Mouse (Mus musculus) myocyte (in vitro differentiated cells): ENCODE data around the gene Kcnmb4. TPM values are rescaled to one million over a fixed set of nuclear protein-coding genes. Genes with fewer than 3 reads are reported as not detected.

Source experiments
- H3K27me3 ChIP-seq: one replicate; pipeline ENCODE4 v1.6.1; 2011; ENCODE audit not compliant: control insufficient read depth, insufficient read depth, insufficient read length
- H3K36me3 ChIP-seq: one replicate; pipeline ENCODE4 v1.6.1; 2011; ENCODE audit not compliant: control insufficient read depth, insufficient read depth
- H3K4me2 ChIP-seq: one replicate; pipeline ENCODE4 v1.6.1; 2011; ENCODE audit warnings: low read depth, control low read depth
- H3K4me3 ChIP-seq: one replicate; pipeline ENCODE4 v1.5.1; 2011; ENCODE audit warnings: mild to moderate bottlenecking, control low read depth, moderate library complexity
- H3K79me2 ChIP-seq: one replicate; pipeline ENCODE4 v1.6.1; 2011; ENCODE audit not compliant: control insufficient read depth, insufficient read depth
- H3ac ChIP-seq: one replicate; pipeline ENCODE4 v1.6.1; 2011; ENCODE audit not compliant: control insufficient read depth, insufficient read length
- CEBPB ChIP-seq: IDR thresholded peaks from 2 replicates; pipeline ENCODE4 v1.6.1; 2011; ENCODE audit warnings: mild to moderate bottlenecking, moderate library complexity; ENCODE audit not compliant: poor library complexity, insufficient read depth, severe bottlenecking
- E2F4 ChIP-seq: IDR thresholded peaks from one replicate; pipeline ENCODE4 v1.6.1; 2011; ENCODE audit warnings: mild to moderate bottlenecking, control low read depth, moderate library complexity; ENCODE audit not compliant: insufficient read depth
- MAX ChIP-seq: IDR thresholded peaks from one replicate; pipeline ENCODE4 v1.6.1; 2011; ENCODE audit warnings: low read depth, mild to moderate bottlenecking, control low read depth
- MYOD1 ChIP-seq, 3 experiments: IDR thresholded peaks; one replicate each; pipeline ENCODE4 v1.6.1; 2011; ENCODE audit warnings: control low read depth in 2 of 3, low read depth in 2 of 3, mild to moderate bottlenecking in 2 of 3, moderate library complexity in 1 of 3; ENCODE audit not compliant: insufficient read length in 2 of 3, control insufficient read depth in 1 of 3
- MYOG ChIP-seq, 3 experiments: IDR thresholded peaks; one replicate each; pipeline ENCODE4 v1.6.1; 2011; ENCODE audit warnings: control low read depth in 2 of 3, low read depth in 2 of 3, mild to moderate bottlenecking in 2 of 3; ENCODE audit not compliant: insufficient read length in 2 of 3, control insufficient read depth in 1 of 3, insufficient read depth in 1 of 3
- POLR2A ChIP-seq: IDR thresholded peaks from one replicate; pipeline ENCODE4 v1.6.1; 2011; ENCODE audit warnings: low read depth, mild to moderate bottlenecking, control low read depth, moderate library complexity; ENCODE audit not compliant: insufficient read length
- POLR2AphosphoS2 ChIP-seq: IDR thresholded peaks from one replicate; pipeline ENCODE4 v1.6.1; 2011; ENCODE audit warnings: low read depth, control low read depth; ENCODE audit not compliant: insufficient read length
- REST ChIP-seq: IDR thresholded peaks from one replicate; pipeline ENCODE4 v1.6.1; 2011; ENCODE audit warnings: mild to moderate bottlenecking, control low read depth, moderate library complexity; ENCODE audit not compliant: insufficient read depth, insufficient read length
- SRF ChIP-seq: IDR thresholded peaks from one replicate; pipeline ENCODE4 v1.6.1; 2011; ENCODE audit warnings: low read depth; ENCODE audit not compliant: control insufficient read depth, insufficient read length
- TCF12 ChIP-seq: IDR thresholded peaks from one replicate; pipeline ENCODE4 v1.6.1; 2011; ENCODE audit warnings: mild to moderate bottlenecking, control low read depth; ENCODE audit not compliant: poor library complexity, insufficient read depth, severe bottlenecking
- TCF3 ChIP-seq: IDR thresholded peaks from one replicate; pipeline ENCODE4 v1.6.1; 2011; ENCODE audit warnings: low read depth, control low read depth; ENCODE audit not compliant: insufficient read length
- USF1 ChIP-seq: IDR thresholded peaks from one replicate; pipeline ENCODE4 v1.6.1; 2011; ENCODE audit warnings: low read depth, mild to moderate bottlenecking, control low read depth, moderate library complexity
- polyA plus RNA-seq: library from polyadenylated mRNA; unstranded; fragments of >200 nt; fragmentation: generic; extraction: Trizol; gene quantifications from one replicate; pipeline ENCODE4 v1.2.1, GENCODE M21; 2012; ENCODE audit warnings: missing spikeins

The Kcnmb4 gene
- polyA plus RNA-seq, 1 experiment, result 2.1 TPM

DNA sequence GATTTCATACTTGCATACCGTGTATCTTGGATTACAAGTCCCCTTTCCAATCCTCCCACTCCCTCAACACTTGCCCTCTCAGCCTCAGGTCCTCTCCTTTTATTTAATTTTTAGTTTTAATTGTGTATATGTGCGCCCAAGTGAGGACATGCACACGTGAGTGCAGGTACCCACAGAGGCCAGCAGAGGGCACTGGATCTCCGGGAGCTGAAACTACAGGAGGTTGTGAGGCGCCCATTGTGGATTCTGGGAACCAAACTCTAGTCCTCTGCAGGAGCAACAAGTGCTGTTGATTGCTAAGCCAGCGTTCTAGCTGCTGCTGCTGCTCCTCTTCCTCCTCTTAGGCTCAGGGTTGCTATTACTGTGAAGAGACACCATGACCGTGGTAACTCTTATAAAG lies 20.9 kb downstream of the Kcnmb4 start:
- no peak overlapping the region for H3K4me3 ChIP-seq
- no peak for TF ChIP-seq MYOG (IDR thresholded peaks at IDR 0.05; ENCODE audit: control insufficient read depth in 1 of 3, insufficient read depth in 1 of 3, insufficient read length in 2 of 3, low read depth in 2 of 3)
- no peak for TF ChIP-seq SRF
- no peak for TF ChIP-seq USF1
- no peak for TF ChIP-seq E2F4
- TF ChIP-seq MAX, result no peak
- TF ChIP-seq REST, result no peak
- no peak for TF ChIP-seq TCF12
- TF ChIP-seq POLR2AphosphoS2, result no peak
- TF ChIP-seq POLR2A, result no peak
- TF ChIP-seq CEBPB, result no peak
- no peak for TF ChIP-seq TCF3
- no peak for TF ChIP-seq MYOD1 (IDR thresholded peaks at IDR 0.05; ENCODE audit: control insufficient read depth in 1 of 3, insufficient read length in 2 of 3, low read depth in 2 of 3)

DNA sequence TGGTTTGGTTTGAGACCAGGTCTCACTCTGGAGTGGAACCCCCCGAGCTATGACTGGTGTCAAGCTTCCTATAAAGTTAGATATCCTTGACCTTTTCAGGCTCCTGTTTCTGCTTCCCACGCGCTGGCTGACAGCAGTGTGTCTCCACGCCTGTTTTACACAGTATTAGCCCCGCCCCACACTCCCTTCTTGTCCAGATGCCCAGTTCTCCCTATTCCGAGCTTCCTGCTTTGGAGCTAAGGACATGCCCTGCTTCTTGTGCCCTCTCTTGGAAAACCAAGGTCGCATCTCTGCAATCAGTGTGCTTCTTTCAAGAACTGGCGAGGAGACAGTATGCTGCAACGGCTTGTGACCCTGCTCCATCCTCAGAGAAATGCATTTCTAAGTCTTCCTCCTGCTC lies 23.1 kb downstream of the Kcnmb4 start:
- no peaks in the 10 kb centered on the region for H3K27me3 ChIP-seq
- no peaks in the 10 kb centered on the region for H3K36me3 ChIP-seq
- TF ChIP-seq MYOD1 (IDR thresholded peaks at IDR 0.05; ENCODE audit: control insufficient read depth in 1 of 3, insufficient read length in 2 of 3, low read depth in 2 of 3), result no peak
- no peak for TF ChIP-seq POLR2A
- H3K4me3 ChIP-seq, result no peak overlapping the region
- no peak overlapping the region for H3K4me2 ChIP-seq
- no peak overlapping the region for H3ac ChIP-seq
- H3K79me2 ChIP-seq, result no peaks in the 10 kb centered on the region

More for the DNA sequence above, 20.9 kb downstream of the Kcnmb4 start:
- Histone ChIP-seq H3K4me2 (no peak overlapping the region), H3K79me2 (no peaks in the 10 kb centered on the region), H3K27me3 (no peaks in the 10 kb centered on the region), H3ac (no peak overlapping the region), H3K36me3 (no peaks in the 10 kb centered on the region)

DNA sequence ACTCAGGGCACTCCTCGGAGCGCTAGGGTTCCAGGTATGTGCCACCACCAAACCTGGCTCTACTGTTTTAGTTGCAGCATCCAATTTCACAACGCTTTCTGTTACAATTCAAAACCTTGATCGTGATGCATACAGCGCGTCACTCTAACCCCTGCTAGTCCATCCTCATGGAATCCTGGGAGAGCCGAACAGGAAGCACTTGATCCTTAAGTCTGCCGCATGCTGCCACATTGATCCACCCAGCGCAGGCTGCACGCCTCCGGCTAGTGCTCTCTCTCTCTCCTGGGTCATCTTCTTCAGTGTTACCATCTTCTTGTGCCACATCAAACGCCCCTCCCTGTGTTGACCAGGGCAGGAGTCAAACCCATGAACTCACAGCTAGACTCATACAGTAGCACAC lies 25.5 kb downstream of the Kcnmb4 start:
- Histone ChIP-seq H3K4me2 (no peak overlapping the region), H3ac (no peak overlapping the region), H3K27me3 (no peaks in the 10 kb centered on the region), H3K79me2 (no peaks in the 10 kb centered on the region), H3K4me3 (no peak overlapping the region), H3K36me3 (no peaks in the 10 kb centered on the region)
- TF ChIP-seq POLR2A (no peak), TCF12 (no peak), MAX (no peak), REST (no peak), SRF (no peak), TCF3 (no peak), POLR2AphosphoS2 (no peak), E2F4 (no peak), CEBPB (no peak)

DNA sequence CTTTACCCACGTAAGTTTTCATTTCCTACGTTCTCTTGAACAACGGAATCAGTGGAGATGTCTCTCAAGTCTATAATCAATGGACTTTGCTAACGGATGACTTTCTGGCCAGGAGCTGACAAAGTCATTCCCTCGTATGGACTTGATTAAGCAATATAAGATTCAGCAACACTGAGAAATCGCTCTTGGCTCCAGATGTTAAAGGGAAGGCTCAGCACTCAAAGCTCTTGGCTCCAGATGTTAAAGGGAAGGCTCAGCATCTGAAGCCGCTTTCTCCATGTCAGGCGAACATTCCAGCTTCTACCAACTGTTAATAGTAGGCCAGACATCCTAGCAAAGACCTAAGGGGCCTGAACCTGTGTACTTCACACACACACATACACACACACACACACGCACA lies 26.5 kb downstream of the Kcnmb4 start:
- no peaks in the 10 kb centered on the region for H3K79me2 ChIP-seq

DNA sequence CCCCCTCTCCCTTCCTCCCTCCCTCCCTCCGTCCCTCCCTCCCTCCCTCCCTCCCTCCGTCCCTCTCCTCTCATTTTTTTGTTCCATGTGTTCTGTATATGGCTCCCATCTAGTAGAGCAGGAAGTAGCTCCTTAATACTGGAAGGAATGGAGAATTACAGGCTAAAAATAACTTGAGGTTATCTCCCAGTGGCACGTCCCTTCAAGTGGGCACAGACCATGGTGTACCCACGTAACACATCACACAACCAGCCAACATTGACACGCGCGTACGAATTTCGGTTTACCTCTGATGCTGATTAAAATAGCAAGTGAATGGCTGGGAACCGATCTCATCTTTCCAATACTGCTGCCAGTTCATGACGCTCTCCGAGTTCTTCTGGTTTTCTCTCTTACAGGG lies 27.6 kb downstream of the Kcnmb4 start:
- Histone ChIP-seq H3K36me3 (no peaks in the 10 kb centered on the region), H3K4me3 (no peak overlapping the region), H3K4me2 (no peak overlapping the region), H3K79me2 (no peaks in the 10 kb centered on the region), H3ac (no peak overlapping the region), H3K27me3 (no peaks in the 10 kb centered on the region)
- TF ChIP-seq TCF12 (no peak), USF1 (no peak), TCF3 (no peak), MYOG (IDR thresholded peaks at IDR 0.05; ENCODE audit: control insufficient read depth in 1 of 3, insufficient read depth in 1 of 3, insufficient read length in 2 of 3, low read depth in 2 of 3) (no peak), POLR2A (no peak), POLR2AphosphoS2 (no peak), MAX (no peak), REST (no peak), SRF (no peak), MYOD1 (IDR thresholded peaks at IDR 0.05; ENCODE audit: control insufficient read depth in 1 of 3, insufficient read length in 2 of 3, low read depth in 2 of 3) (no peak), CEBPB (no peak), E2F4 (no peak)

More for the DNA sequence above, 26.5 kb downstream of the Kcnmb4 start:
- Histone ChIP-seq H3K4me3 (no peak overlapping the region), H3K4me2 (no peak overlapping the region), H3K36me3 (no peaks in the 10 kb centered on the region), H3K27me3 (no peaks in the 10 kb centered on the region), H3ac (no peak overlapping the region)
- TF ChIP-seq TCF3, result no peak
- no peak for TF ChIP-seq TCF12
- TF ChIP-seq MYOD1 (IDR thresholded peaks at IDR 0.05; ENCODE audit: control insufficient read depth in 1 of 3, insufficient read length in 2 of 3, low read depth in 2 of 3), result no peak
- no peak for TF ChIP-seq MAX
- no peak for TF ChIP-seq POLR2A
- no peak for TF ChIP-seq E2F4
- TF ChIP-seq CEBPB, result no peak
- TF ChIP-seq SRF, result no peak
- no peak for TF ChIP-seq MYOG (IDR thresholded peaks at IDR 0.05; ENCODE audit: control insufficient read depth in 1 of 3, insufficient read depth in 1 of 3, insufficient read length in 2 of 3, low read depth in 2 of 3)
- no peak for TF ChIP-seq POLR2AphosphoS2
- TF ChIP-seq REST, result no peak
- no peak for TF ChIP-seq USF1
